Mouse (Mus musculus): ENCODE results near the gene Prrx1.

The Prrx1 gene

GRCm38 (mm10) chr1:163313101-163313773, at the start of gene Prrx1:
TSS of gene Prrx1 (minus strand) at chr1:163313710.
- DNase-seq = no peak

- DNase-seq = peak; percentile 8
Observed at GRCm38 (mm10) chr1:163362202-163362601, 48.7 kb upstream of the Prrx1 start.

DNA sequence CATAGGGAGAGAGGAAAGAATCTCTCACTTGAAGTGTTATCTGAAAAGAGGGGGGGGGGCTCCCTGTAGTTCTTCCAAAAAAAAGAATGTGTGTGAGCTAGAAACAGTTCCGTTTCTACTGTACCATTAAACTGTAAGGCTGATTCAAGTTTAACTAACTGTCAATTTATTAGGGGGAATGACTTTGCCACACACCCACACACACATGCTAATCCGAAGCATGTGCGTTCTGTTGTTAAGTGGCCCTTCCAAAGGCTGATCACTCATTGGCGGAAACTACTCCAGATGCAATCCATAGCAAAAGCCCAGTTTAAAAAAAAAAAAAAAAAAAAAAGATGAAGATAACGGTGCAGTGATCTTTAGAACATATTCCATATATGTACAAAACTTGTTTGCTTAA, 47.9 kb upstream of the Prrx1 start:
- no peak for DNase-seq

DNA sequence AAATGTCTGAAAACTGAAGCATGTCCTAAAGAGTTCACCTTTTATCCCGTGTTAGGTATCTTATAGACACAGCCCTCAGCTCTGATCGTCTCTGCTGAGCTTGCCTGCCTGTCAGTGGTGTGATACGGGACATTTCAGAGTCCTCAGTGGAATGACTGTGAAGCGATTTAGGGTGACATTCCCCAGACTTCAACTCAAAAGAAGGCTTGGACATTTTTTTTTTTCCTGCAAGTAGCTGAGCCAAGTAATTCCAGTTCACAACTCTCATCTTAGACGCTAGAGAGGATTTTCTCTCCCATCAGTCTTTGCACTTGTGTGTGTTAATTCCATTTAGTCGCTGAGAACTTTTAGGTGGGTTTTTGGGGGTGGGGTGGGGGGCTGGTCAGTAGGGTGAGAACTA, 47.3 kb upstream of the Prrx1 start:
- no peak for DNase-seq

DNA sequence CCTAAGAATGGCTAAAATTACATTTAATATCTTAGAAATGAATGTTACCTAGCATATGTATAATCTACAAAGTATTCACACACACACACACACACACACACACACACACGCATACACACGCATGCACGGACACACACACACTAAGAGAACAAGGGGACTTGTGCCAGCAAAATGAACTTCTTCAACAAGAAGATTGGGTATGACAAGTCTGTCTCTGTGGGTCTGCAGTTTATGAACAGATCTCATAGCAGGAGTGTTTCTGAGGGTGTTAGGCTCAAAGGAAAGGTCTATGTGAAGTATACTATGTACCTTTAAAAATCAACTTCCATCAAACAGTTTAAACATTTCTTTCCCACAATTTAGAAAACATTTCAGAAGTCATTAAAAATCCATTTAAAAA, 46.0 kb upstream of the Prrx1 start:
- DNase-seq = no peak

DNA sequence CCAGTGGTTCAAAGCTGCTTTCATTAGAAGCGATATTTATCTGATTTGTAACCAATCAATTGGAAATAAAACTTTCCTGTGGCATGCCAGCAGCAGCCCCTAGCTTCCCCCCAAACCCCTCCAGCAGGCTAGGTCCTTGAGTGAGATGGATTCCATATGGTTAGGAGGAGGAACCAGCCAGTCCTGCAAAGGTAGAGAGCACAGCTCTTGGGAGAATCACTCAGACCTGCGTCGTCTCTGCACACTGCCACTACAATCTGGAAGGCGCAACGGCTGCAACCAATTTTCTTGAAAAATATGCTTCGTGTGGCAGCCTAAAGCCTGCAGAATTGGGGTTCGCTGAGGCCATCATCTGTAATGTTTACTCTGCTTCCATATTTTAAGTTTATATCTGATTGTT, 44.7 kb upstream of the Prrx1 start:
- no peak for DNase-seq

DNA sequence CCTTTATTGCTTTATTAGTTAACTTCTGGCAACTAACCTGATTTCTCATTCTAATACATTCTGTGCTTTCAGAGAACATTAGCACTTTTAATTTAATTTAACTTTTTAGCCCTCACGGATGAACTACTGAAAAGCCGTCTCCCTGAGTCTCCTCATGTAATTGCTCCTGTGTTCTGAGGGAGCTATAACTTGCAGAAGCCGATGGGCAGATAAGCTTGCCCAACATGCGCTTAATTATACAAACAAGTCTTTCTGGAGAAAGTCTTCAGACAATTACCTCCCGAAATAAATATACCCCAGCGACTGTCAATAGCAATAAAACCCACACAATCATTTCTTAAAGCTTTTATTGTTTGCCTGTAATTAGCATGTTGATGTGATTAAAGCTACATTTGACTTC, 44.2 kb upstream of the Prrx1 start:
- no peak for DNase-seq

GRCm38 (mm10) chr1:163356167-163356566, 42.7 kb upstream of the Prrx1 start:
- no peak for DNase-seq

GRCm38 (mm10) chr1:163355626-163356156, 42.2 kb upstream of the Prrx1 start:
- DNase-seq = no peak

DNA sequence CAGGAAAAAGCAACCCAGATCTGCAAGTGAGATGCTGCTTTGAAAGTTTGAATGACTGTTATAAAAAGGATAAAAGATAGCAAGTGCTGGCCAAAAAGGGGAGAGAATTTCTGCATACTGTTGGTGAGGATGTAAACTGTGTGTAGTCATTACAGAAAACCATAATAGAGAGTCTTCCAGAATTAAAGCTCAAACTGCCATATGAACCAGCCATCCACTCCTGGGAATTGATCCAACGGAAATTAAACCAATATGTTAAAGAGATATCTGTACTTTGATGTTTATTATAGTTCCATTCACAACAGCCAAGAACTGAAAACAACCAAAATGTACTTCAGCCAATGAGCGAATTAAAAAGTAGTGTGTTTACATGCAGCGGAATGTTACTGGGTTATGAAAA, 37.5 kb upstream of the Prrx1 start:
- DNase-seq = no peak

GRCm38 (mm10) chr1:163345541-163345940, 32.0 kb upstream of the Prrx1 start:
- no peak for DNase-seq

DNA sequence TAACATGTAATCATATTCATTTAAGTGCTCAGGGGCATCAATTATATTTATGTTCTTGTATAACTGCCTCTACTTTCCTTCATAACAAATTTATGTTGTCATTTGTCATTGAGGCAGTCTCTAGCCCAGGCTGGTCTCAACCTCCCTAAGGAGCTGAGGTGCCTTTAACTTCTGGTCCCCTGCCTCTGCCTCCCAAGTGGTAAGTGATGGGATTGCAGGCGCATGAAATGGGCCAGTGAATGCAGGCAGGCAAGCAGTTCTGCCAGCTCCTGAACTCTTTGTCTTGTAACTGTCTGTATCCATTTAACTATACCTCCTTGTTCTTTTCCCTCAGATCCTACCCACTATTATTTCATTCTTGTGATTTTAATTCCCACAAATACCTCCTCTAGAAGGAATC, 31.4 kb upstream of the Prrx1 start:
- no peak for DNase-seq

- no peak for DNase-seq
Observed at GRCm38 (mm10) chr1:163339219-163339561, 25.7 kb upstream of the Prrx1 start.

- DNase-seq = no peak
Observed at GRCm38 (mm10) chr1:163338525-163339218, 25.2 kb upstream of the Prrx1 start.

DNA sequence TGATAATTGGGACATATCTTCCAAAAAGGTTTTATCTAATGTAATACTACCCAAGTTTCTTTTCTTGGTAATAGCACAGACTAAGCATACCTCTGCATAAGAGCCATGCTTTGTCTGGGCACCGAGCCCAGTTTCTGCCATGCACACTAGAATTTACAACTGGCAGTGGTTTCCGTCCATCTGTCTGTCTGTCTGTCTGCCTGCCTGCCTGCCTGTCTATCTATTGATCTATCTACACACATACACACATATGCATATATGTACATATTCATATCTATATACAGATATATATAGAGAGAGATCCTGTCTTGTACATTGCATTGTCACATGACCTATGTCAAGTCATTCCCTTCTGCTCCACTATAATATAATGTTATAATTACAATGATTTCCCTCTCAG, 24.3 kb upstream of the Prrx1 start:
- no peak for DNase-seq

- DNase-seq = no peak
Observed at GRCm38 (mm10) chr1:163327279-163327678, 13.8 kb upstream of the Prrx1 start.

- DNase-seq = no peak
Observed at GRCm38 (mm10) chr1:163319669-163320571, 6.4 kb upstream of the Prrx1 start.

- no peak for DNase-seq
Observed at GRCm38 (mm10) chr1:163316920-163317319, 3.4 kb upstream of the Prrx1 start.

DNA sequence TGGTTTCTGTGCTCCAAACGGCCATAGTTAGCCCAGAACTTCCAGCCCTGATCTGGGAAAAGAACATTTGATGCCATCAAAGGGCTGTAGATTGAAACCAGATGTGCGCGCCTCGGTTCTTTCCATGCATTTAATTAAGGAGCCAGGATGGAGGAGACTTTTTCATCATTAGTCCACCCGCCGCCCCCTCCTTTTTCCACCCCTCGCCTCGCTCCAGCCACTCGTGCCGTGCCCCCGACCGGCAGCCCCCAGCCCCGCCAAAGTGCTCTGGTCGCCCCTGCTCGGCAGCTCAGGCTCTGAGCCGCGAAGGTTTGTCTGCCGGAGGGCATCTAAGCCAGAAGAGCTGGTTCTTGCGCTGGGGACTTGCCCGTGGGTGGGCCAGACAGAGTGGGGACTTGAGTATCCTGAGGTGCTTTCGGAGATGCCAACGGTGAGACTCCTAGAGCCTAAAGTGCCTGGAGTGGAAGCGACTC, 1.4 kb upstream of the Prrx1 start:
- no peak for DNase-seq

GRCm38 (mm10) chr1:163313921-163314725, 613 bp upstream of the Prrx1 start:
- DNase-seq = no peak

GRCm38 (mm10) chr1:163311861-163312811, 1.4 kb downstream of the Prrx1 start:
- peak; percentile 12 for DNase-seq
